Mouse (Mus musculus) subcutaneous adipose tissue, adult 2 months (tissue): Measurements from ENCODE around the gene Ccdc9. TPM values are rescaled to one million over a fixed set of nuclear protein-coding genes. Genes with fewer than 3 reads are reported as not detected.

Source experiments
- polyA plus RNA-seq: library from polyadenylated mRNA; depleted of rRNA; stranded (reverse); fragments of >200 nt; gene quantifications from 2 replicates; pipeline ENCODE4 v1.2.3, GENCODE M21; 2012; ENCODE audit warnings: low replicate concordance; rRNA removed

Gene Ccdc9
- polyA plus RNA-seq: 28.3 and 41.4 TPM in 2 replicates

GRCm38 (mm10) chr7:16286026-16286961, at the start of gene Ccdc9:
TSS of gene Ccdc9 (minus strand) at chr7:16286795.

GRCm38 (mm10) chr7:16308093-16308492, 21.5 kb upstream of the Ccdc9 start, which contains the start of gene Bbc3:
TSS of gene Bbc3 (plus strand) at chr7:16308393.

GRCm38 (mm10) chr7:16273081-16273765, 13.4 kb downstream of the Ccdc9 start, which contains the start of gene Inafm1:
TSS of gene Inafm1 (minus strand) at chr7:16273617.

GRCm38 (mm10) chr7:16259110-16259590, 27.4 kb downstream of the Ccdc9 start, which contains the start of gene C5ar1:
TSS of gene C5ar1 (minus strand) at chr7:16259540.

GRCm38 (mm10) chr7:16244067-16244466, 42.5 kb downstream of the Ccdc9 start, which contains the start of gene C5ar2:
TSS of gene C5ar2 (minus strand) at chr7:16244154.

Other genes starting within 250 kb of the Ccdc9 start
- gene Bicra, start 238.9 kb downstream of the Ccdc9 start, polyA plus RNA-seq: 7.2 and 10.4 TPM in 2 replicates
- not detected in 2 replicates for gene Zfp541, start 225.0 kb downstream of the Ccdc9 start, polyA plus RNA-seq
- gene Napa, start 188.3 kb downstream of the Ccdc9 start, polyA plus RNA-seq: 224 and 283 TPM in 2 replicates
- 39.1 and 45.8 TPM in 2 replicates for gene Kptn, start 166.9 kb downstream of the Ccdc9 start, polyA plus RNA-seq
- gene Slc8a2, start 157.0 kb downstream of the Ccdc9 start, polyA plus RNA-seq: 0.40 and 9.1 TPM in 2 replicates
- gene Meis3, start 111.7 kb downstream of the Ccdc9 start, polyA plus RNA-seq: 23.5 and 68.3 TPM in 2 replicates
- gene Dhx34, start 64.8 kb downstream of the Ccdc9 start, polyA plus RNA-seq: 23.2 and 25.9 TPM in 2 replicates
- gene C5ar2, start 42.6 kb downstream of the Ccdc9 start, polyA plus RNA-seq: 1.4 and 1.7 TPM in 2 replicates
- 29.1 and 29.9 TPM in 2 replicates for gene C5ar1, start 27.3 kb downstream of the Ccdc9 start, polyA plus RNA-seq
- 18.8 and 39.6 TPM in 2 replicates for gene Inafm1, start 13.2 kb downstream of the Ccdc9 start, polyA plus RNA-seq
- 20.8 and 21.7 TPM in 2 replicates for gene Bbc3, start 21.6 kb upstream of the Ccdc9 start, polyA plus RNA-seq
- 37.8 and 51.4 TPM in 2 replicates for gene Sae1, start 101.0 kb upstream of the Ccdc9 start, polyA plus RNA-seq
- 25.7 and 45.3 TPM in 2 replicates for gene Zc3h4, start 114.1 kb upstream of the Ccdc9 start, polyA plus RNA-seq
- 90.3 and 106 TPM in 2 replicates for gene Tmem160, start 166.0 kb upstream of the Ccdc9 start, polyA plus RNA-seq
- gene Npas1, start 190.9 kb upstream of the Ccdc9 start, polyA plus RNA-seq: not detected in 2 replicates